Mouse (Mus musculus): ENCODE results near the gene Gm11020. TPM values are rescaled to one million over a fixed set of nuclear protein-coding genes. Genes with fewer than 3 reads are reported as not detected.

Gene Gm11020
- total RNA-seq, 2 experiments from 2014 or later: not detected

DNA sequence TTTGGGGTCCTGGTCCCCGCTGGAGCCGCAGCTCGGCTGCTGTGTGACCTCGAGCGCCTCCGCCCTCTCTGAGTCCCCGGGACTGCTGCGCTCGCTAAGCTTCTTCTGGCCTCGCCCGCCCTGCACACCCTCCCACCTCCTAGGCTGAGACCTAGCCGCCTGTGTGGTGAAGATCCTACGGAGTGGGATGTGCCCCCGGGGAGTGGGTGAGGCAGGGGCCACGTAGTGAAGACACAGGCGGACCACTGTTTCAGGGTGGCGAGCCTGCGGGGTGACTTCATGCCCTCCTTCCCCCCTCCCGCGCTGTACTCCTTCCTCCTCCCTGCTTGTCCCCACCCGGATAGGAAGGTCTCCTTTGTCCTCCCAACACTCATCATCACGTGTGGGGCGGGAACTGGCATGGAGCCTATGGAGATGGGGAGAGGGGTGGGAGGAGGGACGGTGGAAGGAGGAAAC is 19.8 kb downstream of the Gm11020 start:
- intact Hi-C loops (cut with DNase I): loop anchor here (2.0 to 5.0 kb wide), 5 partner anchors 90 to 239 kb away; partner anchors contain the start of genes Car7, Cdh5, Cklf and Nae1
- DNase-seq: peak; percentile 84 to 86

DNA sequence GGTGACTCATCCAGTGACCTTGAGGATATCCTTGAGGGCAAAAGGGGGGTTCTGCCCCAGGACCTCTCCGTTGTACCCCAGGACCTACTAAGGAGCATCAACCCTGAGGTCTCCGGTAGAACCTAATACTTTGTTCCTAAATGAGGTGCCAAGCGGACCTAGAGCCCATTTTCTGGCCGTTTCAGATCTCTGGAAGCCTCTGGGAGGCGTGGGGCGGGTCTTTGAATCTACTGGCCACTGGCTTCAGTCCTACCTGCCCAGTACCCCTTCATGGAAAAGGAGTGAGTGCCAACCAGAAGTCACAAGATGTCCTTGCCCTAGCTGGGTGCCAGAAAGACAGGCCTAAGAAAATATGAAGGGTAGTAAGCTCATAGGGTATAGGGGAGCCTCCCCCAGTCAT is 20.3 kb downstream of the Gm11020 start:
- DNase-seq: no peak
- intact Hi-C loops (cut with DNase I): loop anchor here (2.0 to 5.0 kb wide), 5 partner anchors 91 to 239 kb away; partner anchors contain the start of genes Car7, Cdh5, Cklf and Nae1

- DNase-seq: no peak
- intact Hi-C loops (cut with DNase I): loop anchor here (5.0 kb wide), 4 partner anchors 170 to 240 kb away; partner anchors contain the start of genes Car7, Cdh5 and Nae1
Measured at GRCm38 (mm10) chr8:104342426-104342825, 21.1 kb downstream of the Gm11020 start.

- intact Hi-C loops (cut with DNase I): loop anchor here (1.0 to 5.0 kb wide), 9 partner anchors 25 to 242 kb away; partner anchors contain the start of genes Car7, Cdh5, Cmtm4 and Dync1li2
Measured at GRCm38 (mm10) chr8:104343957-104344356, 22.6 kb downstream of the Gm11020 start.

DNA sequence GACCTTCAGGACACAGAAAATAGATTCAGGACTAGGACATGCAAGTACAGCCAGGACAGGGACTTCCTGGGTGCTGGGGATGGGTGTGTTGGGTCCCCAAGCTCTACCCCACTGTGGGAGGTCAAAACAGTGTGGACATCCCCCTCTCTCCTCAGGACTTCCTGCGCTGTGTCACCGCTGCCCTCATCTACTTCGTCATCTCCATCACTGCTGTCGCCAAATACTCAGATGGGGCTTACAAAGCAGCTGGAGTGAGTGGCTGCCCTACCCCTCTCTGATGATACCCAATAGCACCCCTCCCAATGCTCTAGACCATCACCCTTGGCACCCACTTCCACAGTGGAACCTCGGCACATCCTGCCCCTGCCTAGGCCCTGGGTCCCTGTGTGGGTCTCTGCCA is 23.3 kb downstream of the Gm11020 start:
- DNase-seq: no peak
- intact Hi-C loops (cut with DNase I): loop anchor here (1.0 to 5.0 kb wide), 9 partner anchors 24 to 242 kb away; partner anchors contain the start of genes Car7, Cdh5, Cmtm4 and Dync1li2

More at GRCm38 (mm10) chr8:104343957-104344356, 22.6 kb downstream of the Gm11020 start:
- peak; percentile 89 to 94 for DNase-seq

- intact Hi-C loops (cut with DNase I): no loop called here
- DNase-seq: peak in 1 of 2 experiments; percentile 28
Measured at GRCm38 (mm10) chr8:104346706-104347105, 25.3 kb downstream of the Gm11020 start.

DNA sequence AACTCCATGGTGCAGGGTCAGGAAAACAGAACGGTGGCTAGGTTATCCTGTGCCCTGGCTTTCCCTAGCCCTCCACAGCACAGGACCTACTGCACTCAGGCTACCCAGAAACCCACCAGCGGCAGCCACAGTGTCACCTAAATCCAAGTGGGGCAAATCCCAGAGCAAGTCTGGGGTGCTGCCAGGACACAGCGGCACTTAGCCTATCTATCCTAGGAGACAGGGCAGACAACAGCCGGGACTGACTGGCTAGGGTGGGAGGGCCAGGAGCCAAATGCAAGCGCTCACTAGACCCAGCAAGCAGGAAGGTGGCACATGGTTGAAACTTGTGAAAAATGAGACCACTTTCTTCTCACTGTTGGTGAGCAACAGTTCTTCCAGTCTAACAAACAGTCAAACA is 27.6 kb downstream of the Gm11020 start:
- peak; percentile 58 to 63 for DNase-seq
- intact Hi-C loops (cut with DNase I): no loop called here

DNA sequence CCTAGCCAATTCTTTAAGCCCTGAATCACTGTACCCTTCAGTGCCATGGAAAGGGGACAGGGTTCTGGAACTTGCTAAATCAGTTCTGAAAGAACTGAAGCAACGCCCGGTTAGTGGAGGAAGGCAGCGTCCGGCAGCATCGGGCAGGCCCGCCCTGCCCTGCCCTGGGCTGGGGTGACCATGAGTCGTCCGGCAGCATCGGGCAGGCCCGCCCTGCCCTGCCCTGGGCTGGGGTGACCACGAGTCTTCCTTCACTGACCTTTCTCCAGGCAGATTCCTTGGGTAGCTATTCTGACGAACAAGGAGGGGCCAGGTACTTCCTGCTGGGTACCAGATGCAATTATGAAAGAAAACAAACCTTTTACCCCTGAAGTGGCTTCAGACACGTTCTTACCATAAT is 28.7 kb downstream of the Gm11020 start:
- intact Hi-C loops (cut with DNase I): no loop called here
- no peak for DNase-seq

DNA sequence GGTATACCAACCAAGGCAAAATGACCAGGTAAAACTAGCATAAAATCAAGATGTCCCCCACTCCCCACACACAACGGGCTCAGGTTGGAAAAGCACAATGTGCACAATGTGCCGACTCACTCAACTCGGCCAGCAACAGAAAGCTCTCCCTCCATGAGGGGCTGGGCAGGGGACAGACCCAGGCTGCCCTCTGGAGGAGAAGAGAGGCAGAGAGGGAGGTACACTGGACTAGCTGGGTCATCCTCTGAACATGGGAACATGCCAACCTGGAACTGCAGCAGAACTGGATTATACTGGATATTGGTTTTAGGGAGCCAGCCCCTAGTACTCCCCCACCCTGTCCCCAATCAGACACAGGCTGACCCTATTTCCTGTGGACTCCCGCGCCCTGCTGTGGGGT is 31.8 kb downstream of the Gm11020 start:
- intact Hi-C loops (cut with DNase I): no loop called here
- DNase-seq: no peak

GRCm38 (mm10) chr8:104354504-104354903 is 33.1 kb downstream of the Gm11020 start:
- no peak for DNase-seq
- intact Hi-C loops (cut with DNase I): no loop called here

DNA sequence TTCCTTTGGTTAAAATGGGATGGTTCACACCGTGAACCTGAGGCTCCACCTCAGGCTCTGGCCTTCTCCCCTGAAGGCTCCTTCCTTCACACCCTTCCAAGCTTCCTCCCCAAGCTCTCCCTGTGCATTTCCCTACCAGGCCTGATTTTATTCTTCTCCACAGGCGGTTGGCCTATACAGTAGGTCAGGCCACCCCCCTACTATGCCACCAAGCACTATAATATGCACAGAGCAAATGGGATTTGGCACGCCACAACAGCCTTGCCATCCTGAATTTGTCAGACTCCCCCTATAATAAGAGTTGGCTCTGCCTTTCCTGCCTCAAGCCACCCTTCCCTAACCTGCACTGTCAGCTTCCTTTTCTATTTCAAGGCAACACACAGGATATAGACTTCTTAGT is 37.3 kb downstream of the Gm11020 start:
- intact Hi-C loops (cut with DNase I): no loop called here

GRCm38 (mm10) chr8:104359778-104360456 is 38.5 kb downstream of the Gm11020 start:
- intact Hi-C loops (cut with DNase I): no loop called here

More for the DNA sequence above, 37.3 kb downstream of the Gm11020 start:
- no peak for DNase-seq

GRCm38 (mm10) chr8:104365695-104366094 is 44.3 kb downstream of the Gm11020 start:
- intact Hi-C loops (cut with DNase I): no loop called here
- DNase-seq: no peak

More at GRCm38 (mm10) chr8:104359778-104360456, 38.5 kb downstream of the Gm11020 start:
- DNase-seq: no peak

DNA sequence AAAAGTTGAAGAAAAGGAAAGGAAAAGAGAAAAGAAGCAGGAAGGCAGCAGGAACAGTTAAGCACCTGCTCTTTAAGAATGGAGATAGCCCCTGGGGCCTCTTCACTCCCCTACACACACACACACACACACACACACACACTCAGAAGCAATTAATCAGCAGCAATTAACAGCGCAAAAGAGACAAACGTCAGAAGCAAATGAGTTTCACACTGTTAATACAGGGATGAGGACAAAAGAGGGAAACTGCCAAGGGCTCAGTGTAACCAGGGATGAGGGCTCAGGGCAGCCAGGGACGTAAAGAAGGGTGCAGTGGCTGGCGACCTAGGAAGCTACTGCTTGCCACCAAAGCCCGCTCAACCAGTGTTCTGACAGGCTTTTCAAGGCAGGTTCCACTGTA is 46.0 kb downstream of the Gm11020 start:
- DNase-seq: no peak
- intact Hi-C loops (cut with DNase I): no loop called here

GRCm38 (mm10) chr8:104369591-104369990 is 48.2 kb downstream of the Gm11020 start:
- no peak for DNase-seq
- intact Hi-C loops (cut with DNase I): loop anchor here (2.0 kb wide), 1 partner anchor 25 kb away; no protein-coding TSS in a partner anchor

DNA sequence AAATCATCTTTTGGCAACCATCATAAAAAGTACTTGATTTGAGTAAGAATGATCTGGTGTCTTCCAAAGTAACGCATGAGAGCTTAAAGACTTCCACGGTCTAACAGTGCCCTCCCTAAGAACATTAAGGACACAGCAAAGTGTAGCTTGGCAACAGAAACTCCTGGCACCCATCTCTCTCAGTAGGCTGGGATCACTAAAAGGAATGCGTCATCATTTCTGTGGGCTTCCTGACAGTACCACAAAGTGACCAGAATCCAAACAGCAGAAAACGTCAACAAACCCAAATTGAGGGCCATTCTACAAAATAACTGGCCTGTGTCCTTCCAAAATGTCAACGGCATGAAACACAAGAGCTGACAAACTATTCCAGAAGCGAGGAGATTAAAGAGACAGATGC is 48.7 kb downstream of the Gm11020 start:
- intact Hi-C loops (cut with DNase I): no loop called here
- DNase-seq: peak in 1 of 2 experiments; percentile 40

- DNase-seq: no peak
- intact Hi-C loops (cut with DNase I): no loop called here
Measured at GRCm38 (mm10) chr8:104371121-104371520, 49.8 kb downstream of the Gm11020 start.

Other genes starting within 250 kb of the Gm11020 start
- gene Cdh5, start 219.9 kb upstream of the Gm11020 start, total RNA-seq (2021): 100 to 1,000 TPM; 320 to 327 TPM
- 1 to 10 TPM; 2.9 to 4.3 TPM for gene Bean1, start 151.1 kb upstream of the Gm11020 start, total RNA-seq (2021)
- 10 to 100 TPM in 1 of 2 experiments, 1 to 10 TPM in 1; 9.0 to 10.1 TPM for gene Tk2, start 73.0 kb upstream of the Gm11020 start, total RNA-seq (2021)
- gene Cklf, start 70.7 kb upstream of the Gm11020 start, total RNA-seq (2021): 10 to 100 TPM; 10.1 to 10.6 TPM
- gene Cmtm2a, start 28.4 kb upstream of the Gm11020 start, total RNA-seq (2021): not detected
- gene Gm45711, start 11.5 kb upstream of the Gm11020 start, total RNA-seq (2021): not detected
- gene Cmtm1, start 11.4 kb upstream of the Gm11020 start, total RNA-seq (2021): not detected
- gene Cmtm2b, start 663 bp downstream of the Gm11020 start, total RNA-seq (2021): not detected
- 10 to 100 TPM; 45.9 to 52.0 TPM for gene Cmtm3, start 17.8 kb downstream of the Gm11020 start, total RNA-seq (2021)
- 10 to 100 TPM; 16.4 to 16.8 TPM for gene Cmtm4, start 74.2 kb downstream of the Gm11020 start, total RNA-seq (2021)
- gene Dync1li2, start 121.5 kb downstream of the Gm11020 start, total RNA-seq (2021): 100 to 1,000 TPM in 1 of 2 experiments, 10 to 100 TPM in 1; 86.4 to 125 TPM
- not detected for gene Terb1, start 188.3 kb downstream of the Gm11020 start, total RNA-seq (2021)
- gene Nae1, start 213.1 kb downstream of the Gm11020 start, total RNA-seq (2021): 10 to 100 TPM; 32.9 to 36.4 TPM
- gene Car7, start 213.1 kb downstream of the Gm11020 start, total RNA-seq (2021): 1 to 10 TPM; 3.9 to 4.2 TPM